Mouse (Mus musculus) intestine, embryonic 14.5 days (tissue): Measurements from ENCODE around the gene Scn1b. TPM values are rescaled to one million over a fixed set of nuclear protein-coding genes. Genes with fewer than 3 reads are reported as not detected.

Experiments
- ATAC-seq: fragments of 200-750 bp; cut with Nextera tagmentation; replicated peaks from 2 replicates; pipeline ENCODE4 v1.8.0; 2017; ENCODE audit warnings: low read depth, moderate number of reproducible peaks, moderate TSS enrichment, moderate library complexity; ENCODE audit not compliant: low FRiP score, low TSS enrichment
- DNase-seq: peaks from one replicate; pipeline ENCODE4 v3.0.0-alpha.2; 2018; ENCODE audit warnings: low spot score
- H3K27ac ChIP-seq: fragments of 300-500 bp; sonication (generic); 2 replicates; pipeline ENCODE4 v1.5.1; 2014; ENCODE audit warnings: low read depth, mild to moderate bottlenecking, control low read depth
- H3K27me3 ChIP-seq: fragments of 300-500 bp; sonication (generic); replicated peaks from 2 replicates; pipeline ENCODE4 v1.6.1; 2014; ENCODE audit warnings: low read length, control low read depth; ENCODE audit not compliant: control insufficient read depth, insufficient read depth
- H3K36me3 ChIP-seq: fragments of 300-500 bp; sonication (generic); 2 replicates; pipeline ENCODE4 v1.6.1; 2014; ENCODE audit warnings: low read length, control low read depth; ENCODE audit not compliant: control insufficient read depth, insufficient read depth
- H3K4me1 ChIP-seq: fragments of 300-500 bp; sonication (generic); replicated peaks from 2 replicates; pipeline ENCODE4 v1.6.1; 2014; ENCODE audit warnings: low read length, control low read depth, mixed read lengths; ENCODE audit not compliant: control insufficient read depth, insufficient read depth
- H3K4me2 ChIP-seq: fragments of 300-500 bp; sonication (generic); 2 replicates; pipeline ENCODE4 v1.6.1; 2014; ENCODE audit warnings: low read length
- H3K4me3 ChIP-seq: fragments of 300-500 bp; sonication (generic); 2 replicates; pipeline ENCODE4 v1.5.1; 2014; ENCODE audit warnings: low read depth, low read length, control low read depth, mixed read lengths
- H3K9ac ChIP-seq: fragments of 300-500 bp; sonication (generic); 2 replicates; pipeline ENCODE4 v1.6.1; 2014; ENCODE audit warnings: mild to moderate bottlenecking, low read length
- H3K9me3 ChIP-seq: fragments of 300-500 bp; sonication (generic); 2 replicates; pipeline ENCODE4 v1.6.1; 2016; ENCODE audit warnings: low read length, control low read depth; ENCODE audit not compliant: control insufficient read depth
- WGBS: fragments of 180-500 bp; shearing (Covaris S2); extraction: QIAGEN DNeasy Blood & Tissue Kit; methylation state at CpG from one replicate; pipeline ENCODE4 v1.1.7; 2014; 5-methylcytosine and 5-hydroxymethylcytosine counted together
- polyA plus RNA-seq: library from polyadenylated mRNA; unstranded; fragments of >200 nt; fragmentation: Nextera tagmentation; extraction: Ambion mirVana; gene quantifications from 2 replicates; pipeline ENCODE4 v1.2.1, GENCODE M21; 2014

Gene Scn1b
- polyA plus RNA-seq, 1 experiment from 2014 or later: 2.4 TPM

DNA sequence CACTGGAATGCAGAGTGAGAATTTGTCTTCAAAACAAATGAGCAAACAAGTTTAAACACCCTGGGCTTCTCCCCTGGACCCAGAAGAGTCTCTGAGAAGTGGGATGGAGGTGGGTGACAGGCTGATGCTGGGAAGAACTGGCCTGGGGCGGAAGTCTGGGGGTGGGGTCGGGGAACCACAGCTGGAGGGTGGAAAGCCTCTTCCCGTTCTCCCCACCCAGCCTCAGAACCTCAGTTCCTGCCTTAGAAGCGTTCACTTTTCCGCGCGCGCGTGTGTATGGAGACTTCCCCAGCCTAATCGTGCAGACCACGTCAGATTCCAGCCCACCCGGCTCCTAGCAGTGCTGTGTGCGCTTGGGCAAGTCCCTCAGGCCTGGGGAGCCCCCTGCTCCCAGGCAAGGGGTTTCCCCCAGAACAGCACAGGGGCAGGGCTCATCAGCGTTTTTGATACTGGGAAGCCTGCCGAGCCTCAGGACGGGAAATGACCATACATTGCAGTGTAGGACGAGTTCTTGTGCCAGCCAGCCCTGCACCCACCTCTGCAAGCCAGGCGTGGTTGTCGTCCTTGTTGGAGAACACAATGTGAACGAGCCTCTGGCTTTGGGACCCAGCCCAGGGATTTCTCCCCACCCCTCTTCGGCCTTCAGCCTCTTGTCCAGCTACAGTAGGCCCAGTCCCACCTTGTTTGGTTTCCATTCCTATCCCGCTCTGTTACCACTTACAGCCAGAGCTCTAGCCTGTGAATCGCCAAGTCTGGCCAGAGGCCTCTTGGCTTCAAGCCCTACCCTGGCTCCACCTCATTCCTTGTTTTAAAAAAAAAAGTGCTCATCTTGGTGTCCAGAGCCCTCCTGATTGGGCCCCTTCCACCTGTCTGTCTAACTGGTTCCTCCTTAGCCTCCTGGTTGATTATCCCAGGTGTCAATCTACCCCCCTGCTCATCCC lies 24.8 kb upstream of the Scn1b start:
- peak; percentile 82 for DNase-seq
- peaks cover 36% of the 10 kb centered on the region for H3K4me1 ChIP-seq
- H3K9ac ChIP-seq: peak overlapping the region; percentile 96
- no peaks in the 10 kb centered on the region for H3K27me3 ChIP-seq
- H3K36me3 ChIP-seq: no peaks in the 10 kb centered on the region
- WGBS: 17% methylated on average over 23 of the region's 23 CpGs
- ATAC-seq: peak; percentile 45
- H3K27ac ChIP-seq: peak overlapping the region; percentile 94
- H3K9me3 ChIP-seq: no peaks in the 10 kb centered on the region
- H3K4me2 ChIP-seq: peak overlapping the region; percentile 71
- H3K4me3 ChIP-seq: peak overlapping the region; percentile 81

DNA sequence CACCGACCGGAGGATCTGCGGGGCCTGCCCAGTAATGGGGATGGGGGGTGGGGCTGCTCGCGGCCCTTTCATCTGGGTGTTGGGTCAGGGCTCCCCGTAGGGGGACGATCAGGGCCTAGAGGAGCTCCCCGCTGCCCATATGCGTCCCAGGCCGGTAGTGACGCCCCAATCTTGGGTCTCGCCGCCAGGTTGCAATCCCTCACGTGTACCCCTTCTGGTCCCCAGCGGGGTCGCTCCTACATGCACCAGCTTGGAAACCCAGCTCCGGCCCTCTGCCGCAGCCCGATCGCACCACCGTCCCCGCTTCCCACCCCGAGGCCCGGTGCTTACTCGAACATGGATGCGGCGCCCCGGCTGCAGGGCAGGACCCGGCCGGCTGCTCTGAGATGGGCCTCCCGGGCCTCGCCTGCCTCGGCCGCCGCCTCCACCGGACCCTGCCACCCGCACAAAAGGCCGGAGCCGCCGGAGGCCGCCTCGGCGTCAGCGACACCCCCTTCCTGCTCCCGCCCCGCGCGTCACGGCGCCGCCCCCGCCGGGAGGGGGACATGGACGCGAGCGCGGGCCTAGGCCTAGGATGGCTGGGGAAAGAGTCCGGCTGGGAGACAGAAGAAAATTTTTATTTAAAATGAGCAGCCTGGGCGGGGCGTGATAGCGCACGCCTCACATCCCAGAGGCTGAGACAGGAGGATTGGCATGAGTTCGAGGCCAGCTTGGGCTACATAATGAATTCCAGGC lies 23.9 kb upstream of the Scn1b start:
- under 1% methylated on average over 63 of the region's 63 CpGs for WGBS
- H3K36me3 ChIP-seq: no peaks in the 10 kb centered on the region
- DNase-seq (peak; percentile 91), ATAC-seq (peak; percentile 87)
- peak overlapping the region; percentile 94 for H3K27ac ChIP-seq
- H3K4me2 ChIP-seq: peak overlapping the region; percentile 71
- peaks cover 41% of the 10 kb centered on the region for H3K4me1 ChIP-seq
- H3K4me3 ChIP-seq: peak overlapping the region; percentile 81
- H3K9me3 ChIP-seq: no peaks in the 10 kb centered on the region
- no peaks in the 10 kb centered on the region for H3K27me3 ChIP-seq
- H3K9ac ChIP-seq: peak overlapping the region; percentile 96

DNA sequence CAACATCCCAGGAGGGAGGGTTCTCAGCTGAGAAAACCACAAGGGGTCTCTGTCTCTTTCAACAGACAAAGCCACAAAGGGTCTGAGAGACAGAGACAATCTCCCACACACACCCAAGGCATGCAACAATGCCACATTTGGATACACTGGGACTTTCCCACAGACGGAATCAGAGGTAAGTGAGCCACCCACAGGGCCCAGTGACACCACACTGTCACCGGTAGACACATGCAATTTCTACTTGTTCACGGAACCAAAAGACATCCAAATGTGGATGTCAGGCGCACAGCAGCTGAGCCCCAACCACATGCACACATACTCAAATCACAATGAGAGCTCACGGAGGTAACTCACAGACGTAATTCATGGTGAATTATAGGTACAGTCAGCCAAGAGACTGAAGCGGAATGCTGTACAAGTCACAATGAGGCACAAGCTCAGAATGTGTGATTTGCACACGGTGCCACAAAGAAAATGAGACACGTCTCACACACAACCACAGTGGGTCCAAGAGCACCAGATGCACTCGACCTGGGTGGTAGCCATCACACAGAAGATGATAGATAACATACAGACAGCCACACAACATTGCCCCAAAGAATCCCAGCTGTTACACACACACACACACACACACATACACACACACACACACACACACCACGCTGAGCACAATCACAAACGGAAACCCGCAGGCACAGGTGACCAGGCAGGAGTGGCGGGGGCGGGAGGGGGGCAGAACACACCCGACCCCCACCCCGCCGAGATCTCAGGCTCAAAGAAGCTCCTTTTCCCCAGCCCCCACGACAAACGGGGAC lies 23.2 kb upstream of the Scn1b start:
- peak overlapping the region; percentile 94 for H3K27ac ChIP-seq
- DNase-seq (peak; percentile 69), ATAC-seq (no peak)
- peak overlapping the region; percentile 71 for H3K4me2 ChIP-seq
- peak overlapping the region; percentile 81 for H3K4me3 ChIP-seq
- H3K4me1 ChIP-seq: peaks cover 46% of the 10 kb centered on the region
- H3K9ac ChIP-seq: peak overlapping the region; percentile 96
- H3K27me3 ChIP-seq: no peaks in the 10 kb centered on the region
- H3K9me3 ChIP-seq: no peaks in the 10 kb centered on the region
- 5% methylated on average over 20 of the region's 20 CpGs for WGBS
- no peaks in the 10 kb centered on the region for H3K36me3 ChIP-seq

DNA sequence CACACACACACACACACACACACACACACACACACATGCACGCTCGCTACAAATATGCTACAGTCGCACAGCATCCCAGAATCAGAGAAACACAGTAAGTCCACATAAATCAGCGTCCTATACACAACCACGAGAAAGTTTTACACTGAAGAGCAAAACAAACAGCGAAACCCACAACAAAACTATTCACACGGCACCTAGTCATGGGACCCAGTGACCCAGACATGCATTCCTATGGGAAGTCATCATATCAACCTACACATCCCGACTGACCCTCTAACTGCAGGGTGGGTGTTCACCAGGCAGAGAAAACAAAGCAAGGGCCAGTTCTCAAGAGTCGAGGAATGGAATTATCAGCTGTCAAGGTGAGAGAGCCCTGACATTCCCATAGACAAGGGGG lies 22.5 kb upstream of the Scn1b start:
- 31% methylated on average over 9 of the region's 9 CpGs for WGBS
- peak overlapping the region; percentile 96 for H3K9ac ChIP-seq
- H3K27me3 ChIP-seq: no peaks in the 10 kb centered on the region
- peak overlapping the region; percentile 71 for H3K4me2 ChIP-seq
- peaks cover 46% of the 10 kb centered on the region for H3K4me1 ChIP-seq
- peak overlapping the region; percentile 81 for H3K4me3 ChIP-seq
- ATAC-seq (no peak), DNase-seq (no peak)
- H3K9me3 ChIP-seq: no peaks in the 10 kb centered on the region
- H3K27ac ChIP-seq: peak overlapping the region; percentile 94
- no peaks in the 10 kb centered on the region for H3K36me3 ChIP-seq

DNA sequence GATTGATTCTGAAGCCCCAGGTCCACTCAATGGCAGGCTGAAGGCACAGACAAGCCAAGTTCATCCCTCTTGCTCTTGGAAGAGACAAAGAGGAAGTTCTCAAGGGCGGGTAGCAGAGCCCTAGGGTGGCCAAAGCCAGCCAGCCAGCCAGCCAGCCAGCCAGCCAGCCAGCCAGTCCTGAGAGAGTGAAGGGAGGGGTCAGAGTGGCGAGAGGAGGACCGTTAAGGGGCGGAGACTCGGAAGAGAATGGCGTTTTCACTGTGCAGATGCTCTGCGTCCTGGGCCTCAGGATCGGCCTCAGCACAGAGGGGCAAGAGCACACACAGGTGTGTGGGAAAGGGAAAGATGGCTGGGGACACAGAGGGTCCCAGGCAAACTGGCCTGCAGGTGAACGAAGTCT lies 22.0 kb upstream of the Scn1b start:
- no peak for DNase-seq
- WGBS: 12% methylated on average over 9 of the region's 9 CpGs

DNA sequence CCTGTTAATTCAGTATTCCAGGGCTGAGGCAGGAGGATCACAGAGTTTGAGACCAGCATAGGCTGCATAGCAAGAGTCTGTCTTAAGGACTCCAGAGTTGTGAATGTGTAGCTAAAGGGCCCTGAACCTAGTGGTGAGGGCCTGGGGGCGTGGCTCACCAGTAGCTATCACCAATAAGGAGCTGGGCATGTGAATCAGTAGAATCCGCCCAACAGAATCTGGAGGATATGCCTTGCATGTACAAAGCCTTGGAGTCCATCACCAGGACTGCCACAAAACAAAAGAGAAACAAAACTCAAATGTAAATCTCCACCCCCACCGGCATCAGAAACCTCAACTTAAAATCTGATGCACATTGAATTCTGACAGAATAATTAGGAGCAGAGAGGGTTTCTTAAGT lies 21.3 kb upstream of the Scn1b start:
- Histone ChIP-seq H3K9ac (peak overlapping the region; percentile 20; the same call in 1 of the 2 replicates), H3K27ac (peak overlapping the region; percentile 94), H3K4me1 (peaks cover 46% of the 10 kb centered on the region), H3K9me3 (no peaks in the 10 kb centered on the region), H3K36me3 (peaks cover 9% of the 10 kb centered on the region), H3K4me2 (peak overlapping the region; percentile 71), H3K4me3 (peak overlapping the region; percentile 81; the same call in 1 of the 2 replicates), H3K27me3 (no peaks in the 10 kb centered on the region)
- DNase-seq (no peak), ATAC-seq (no peak)
- WGBS: 57% methylated on average over 3 of the region's 3 CpGs

More for the DNA sequence above, 22.0 kb upstream of the Scn1b start:
- Histone ChIP-seq H3K9ac (peak overlapping the region; percentile 8; the same call in 1 of the 2 replicates), H3K36me3 (peaks cover 2% of the 10 kb centered on the region; the same call in 1 of the 2 replicates), H3K27ac (peak overlapping the region; percentile 94), H3K4me3 (peak overlapping the region; percentile 81), H3K27me3 (no peaks in the 10 kb centered on the region), H3K9me3 (no peaks in the 10 kb centered on the region), H3K4me1 (peaks cover 46% of the 10 kb centered on the region), H3K4me2 (peak overlapping the region; percentile 71)
- no peak for ATAC-seq

DNA sequence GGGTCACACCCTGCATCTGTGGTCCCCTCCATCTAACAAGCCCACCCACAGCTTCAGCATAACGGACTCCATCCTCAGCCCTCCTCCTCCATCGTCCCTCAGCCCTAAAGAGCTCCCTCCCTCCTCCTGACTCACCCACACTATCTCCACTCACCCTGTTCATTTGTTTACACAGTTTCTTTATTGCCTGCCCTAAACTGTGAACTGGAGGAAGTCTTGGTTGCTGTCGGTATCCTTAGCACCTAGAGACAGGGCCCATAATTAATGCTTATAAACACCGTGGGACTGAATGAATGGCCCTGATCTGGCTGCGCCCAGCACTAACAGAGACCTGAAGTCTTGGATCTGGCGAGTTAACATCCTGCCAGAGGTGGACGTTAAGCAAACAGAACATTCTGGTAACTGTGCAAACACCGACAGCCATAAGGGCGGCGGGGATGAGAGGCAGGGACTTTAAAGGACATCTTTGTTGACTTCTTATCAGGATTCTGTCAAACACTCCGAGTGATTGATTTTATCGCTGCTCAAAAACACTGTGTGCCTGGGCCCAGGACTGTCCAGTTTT lies 18.9 kb upstream of the Scn1b start:
- H3K9ac ChIP-seq: no peak overlapping the region
- H3K4me1 ChIP-seq: peaks cover 46% of the 10 kb centered on the region
- H3K27ac ChIP-seq: peak overlapping the region; percentile 47
- ATAC-seq: peak; percentile 88
- 0 out of 2 replicates have a peak overlapping the region, but pooled peaks have one; percentile 8 for H3K4me2 ChIP-seq
- peaks cover 33% of the 10 kb centered on the region for H3K36me3 ChIP-seq
- no peak overlapping the region for H3K4me3 ChIP-seq
- H3K27me3 ChIP-seq: no peaks in the 10 kb centered on the region
- no peaks in the 10 kb centered on the region for H3K9me3 ChIP-seq
- 12% methylated on average over 12 of the region's 12 CpGs for WGBS
- DNase-seq: peak; percentile 71

- Histone ChIP-seq H3K27me3 (no peaks in the 10 kb centered on the region), H3K4me3 (no peak overlapping the region), H3K9ac (no peak overlapping the region), H3K27ac (no peak overlapping the region), H3K9me3 (no peaks in the 10 kb centered on the region), H3K4me1 (peaks cover 46% of the 10 kb centered on the region), H3K4me2 (no peak overlapping the region), H3K36me3 (peaks cover 41% of the 10 kb centered on the region)
- WGBS: 94% methylated on average over 16 of the region's 16 CpGs
- DNase-seq: no peak
- no peak for ATAC-seq
Observed at GRCm38 (mm10) chr7:31144886-31145285, 18.1 kb upstream of the Scn1b start.
